Mouse (Mus musculus) embryonic fibroblast, embryonic 13.5 days (primary cell): ENCODE data around the gene Bace2.

Experiments used
- CTCF ChIP-seq: IDR thresholded peaks from 2 replicates; pipeline ENCODE4 v1.5.1; 2011; ENCODE audit warnings: mild to moderate bottlenecking, control low read depth, low read length, moderate library complexity, borderline replicate concordance; ENCODE audit not compliant: insufficient read depth
- POLR2A ChIP-seq: IDR thresholded peaks from 2 replicates; pipeline ENCODE4 v1.6.1; 2011; ENCODE audit warnings: low read depth, mild to moderate bottlenecking, control low read depth, low read length, moderate library complexity

DNA sequence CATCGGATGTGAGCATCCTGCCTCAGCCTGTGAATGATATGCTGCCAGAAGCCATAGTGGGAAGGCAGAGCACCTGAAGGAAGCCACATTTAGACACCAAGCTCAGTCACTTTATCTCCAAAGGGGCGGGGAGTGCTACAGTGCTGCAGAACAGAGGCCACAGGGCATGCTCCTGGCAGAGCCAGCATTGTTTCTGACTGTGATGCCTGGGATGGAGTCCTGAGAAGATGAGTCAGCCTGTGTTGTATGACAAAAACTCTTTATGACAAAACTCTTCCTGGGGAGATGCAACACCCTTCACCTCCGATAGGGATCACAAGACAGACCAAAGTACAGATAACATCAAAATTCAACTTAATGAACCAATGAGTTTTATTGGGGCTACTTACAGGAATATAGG lies 35.0 kb upstream of the Bace2 start:
- no peak for TF ChIP-seq CTCF
- no peak for TF ChIP-seq POLR2A
